Mouse (Mus musculus) thymus, adult 18-20 months (tissue): Measurements from ENCODE around the gene Twf1.
A peak's percentile ranks its signal among the peaks of the same experiment; 100 is the strongest.

Source experiments
- DNase-seq, 2 experiments: peaks; one replicate each; pipeline ENCODE4 v3.0.0; 2022; ENCODE audit warnings: mixed read lengths in 2 of 2

The Twf1 gene

GRCm38 (mm10) chr15:94589219-94590075 lies at the start of gene Twf1:
TSS of gene Twf1 (minus strand) at chr15:94589889.
- DNase-seq, result peak; percentile 94 to 95

- no peak for DNase-seq
These were observed 49.4 kb upstream of the Twf1 start for GRCm38 (mm10) chr15:94639126-94639525.

GRCm38 (mm10) chr15:94638207-94638606 lies 48.5 kb upstream of the Twf1 start:
- no peak for DNase-seq

GRCm38 (mm10) chr15:94634524-94634923 lies 44.8 kb upstream of the Twf1 start:
- no peak for DNase-seq

GRCm38 (mm10) chr15:94630553-94630952 lies 40.9 kb upstream of the Twf1 start:
- no peak for DNase-seq

GRCm38 (mm10) chr15:94628830-94629601 lies 39.3 kb upstream of the Twf1 start, which contains the start of gene Tmem117:
TSS of gene Tmem117 (plus strand) at chr15:94629232.
- DNase-seq, result no peak

GRCm38 (mm10) chr15:94628463-94628829 lies 38.8 kb upstream of the Twf1 start:
- DNase-seq, result no peak

GRCm38 (mm10) chr15:94620909-94621308 lies 31.2 kb upstream of the Twf1 start:
- DNase-seq, result no peak

GRCm38 (mm10) chr15:94616036-94616435 lies 26.3 kb upstream of the Twf1 start:
- no peak for DNase-seq

GRCm38 (mm10) chr15:94607768-94608167 lies 18.1 kb upstream of the Twf1 start:
- no peak for DNase-seq

GRCm38 (mm10) chr15:94602441-94602840 lies 12.8 kb upstream of the Twf1 start:
- no peak for DNase-seq

- no peak for DNase-seq
These were observed 11.7 kb upstream of the Twf1 start for GRCm38 (mm10) chr15:94601339-94601738.

GRCm38 (mm10) chr15:94600145-94600707 lies 10.5 kb upstream of the Twf1 start:
- DNase-seq, result no peak

GRCm38 (mm10) chr15:94593586-94593985 lies 3.9 kb upstream of the Twf1 start:
- DNase-seq, result no peak

GRCm38 (mm10) chr15:94591356-94591755 lies 1.7 kb upstream of the Twf1 start:
- DNase-seq, result no peak

- no peak for DNase-seq
These were observed 394 bp upstream of the Twf1 start for GRCm38 (mm10) chr15:94590083-94590482.

GRCm38 (mm10) chr15:94587826-94588715 lies 1.6 kb downstream of the Twf1 start:
- DNase-seq, result no peak

GRCm38 (mm10) chr15:94584738-94585137 lies 5.0 kb downstream of the Twf1 start:
- no peak for DNase-seq

GRCm38 (mm10) chr15:94583153-94583552 lies 6.5 kb downstream of the Twf1 start:
- no peak for DNase-seq

- no peak for DNase-seq
These were observed 7.6 kb downstream of the Twf1 start for GRCm38 (mm10) chr15:94582000-94582593.

GRCm38 (mm10) chr15:94574566-94575268 lies 15.0 kb downstream of the Twf1 start:
- DNase-seq, result no peak
